Mouse (Mus musculus): ENCODE data around the gene Tanc1.

Tanc1 gene

DNA sequence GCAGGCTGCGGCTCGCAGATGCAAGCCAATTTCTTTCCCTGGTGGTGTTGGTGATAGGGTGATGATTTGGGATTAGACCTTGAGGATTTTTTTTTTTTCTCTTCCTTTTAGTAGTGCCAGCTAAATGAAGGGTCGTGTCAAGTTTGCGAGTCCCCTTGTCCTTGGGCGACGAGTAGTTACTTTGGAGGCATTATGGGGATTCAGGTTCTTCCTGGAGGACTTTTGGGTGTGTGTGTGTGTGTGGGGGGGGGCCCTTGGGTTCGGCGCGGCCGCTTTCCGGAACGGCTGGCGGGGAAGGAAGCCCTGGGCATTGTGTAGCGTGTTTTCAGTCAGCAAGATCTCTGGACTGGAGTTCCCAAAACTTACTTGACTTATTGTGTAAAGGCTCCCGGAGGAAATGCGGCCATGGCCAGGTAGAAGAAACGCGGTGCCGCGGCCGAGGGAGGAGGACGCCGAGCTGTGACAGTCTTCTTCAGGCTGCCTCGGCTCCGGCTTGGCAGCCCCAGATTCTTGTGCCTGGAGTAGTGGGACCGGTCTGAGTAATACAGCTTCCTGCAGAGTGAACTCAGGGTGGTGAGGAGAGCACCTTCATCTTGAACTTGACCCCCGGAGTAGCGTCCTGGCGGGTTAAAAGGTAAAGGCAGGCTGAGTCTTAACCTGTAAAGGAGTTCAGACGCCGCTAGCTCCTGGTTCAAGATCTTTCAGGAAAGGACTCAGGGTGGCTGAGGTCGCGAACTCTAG, 1.1 kb downstream of the Tanc1 start:
- peak; percentile 40 for DNase-seq (ENCODE audit: low spot score)

DNA sequence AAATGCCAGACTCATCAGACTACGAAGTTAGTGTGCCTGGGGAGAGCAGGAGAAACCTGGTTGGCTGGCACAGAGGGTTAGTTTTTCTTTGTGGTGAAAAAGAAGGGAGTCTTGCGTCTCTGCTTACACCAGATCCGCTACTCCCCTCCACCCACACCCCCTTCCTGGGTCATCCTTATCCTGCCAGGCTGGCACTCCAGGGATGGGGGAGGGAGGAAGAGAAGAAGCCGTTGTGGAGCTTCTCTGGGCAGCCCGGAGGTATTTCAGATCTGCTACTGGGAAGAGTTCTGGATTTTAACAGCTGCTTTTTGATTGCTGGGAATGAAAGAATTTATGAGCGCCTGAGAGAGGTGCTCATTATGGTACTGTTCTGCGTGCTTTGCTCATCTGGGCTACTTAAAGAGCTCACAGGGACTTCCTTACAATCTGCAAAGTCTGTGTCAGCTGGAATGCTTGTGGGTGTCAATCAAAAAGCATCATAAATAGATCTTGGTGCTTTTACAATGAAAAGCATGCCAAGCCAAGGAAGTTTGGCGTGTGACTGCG, 1.7 kb downstream of the Tanc1 start:
- DNase-seq (ENCODE audit: low spot score): peak; percentile 51

DNA sequence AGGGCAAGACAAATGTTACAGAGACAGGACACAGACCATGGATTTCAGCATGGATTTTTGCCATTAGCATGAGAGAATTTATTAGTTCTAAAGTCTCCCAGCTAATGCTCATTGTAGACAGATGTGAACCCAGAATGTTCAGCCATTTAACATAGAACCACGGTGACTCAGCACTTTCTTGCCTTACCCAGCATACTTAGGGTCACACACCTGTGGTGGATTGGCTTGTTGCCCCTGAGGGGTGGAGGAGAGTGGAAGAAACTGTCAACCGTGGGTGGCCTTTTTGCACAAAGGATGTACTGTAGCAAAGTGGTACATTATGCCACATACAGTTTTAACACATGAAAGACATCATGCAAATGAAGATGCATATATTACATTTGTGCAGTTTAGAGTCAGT, 5.0 kb downstream of the Tanc1 start:
- no peak for DNase-seq (ENCODE audit: low spot score)

DNA sequence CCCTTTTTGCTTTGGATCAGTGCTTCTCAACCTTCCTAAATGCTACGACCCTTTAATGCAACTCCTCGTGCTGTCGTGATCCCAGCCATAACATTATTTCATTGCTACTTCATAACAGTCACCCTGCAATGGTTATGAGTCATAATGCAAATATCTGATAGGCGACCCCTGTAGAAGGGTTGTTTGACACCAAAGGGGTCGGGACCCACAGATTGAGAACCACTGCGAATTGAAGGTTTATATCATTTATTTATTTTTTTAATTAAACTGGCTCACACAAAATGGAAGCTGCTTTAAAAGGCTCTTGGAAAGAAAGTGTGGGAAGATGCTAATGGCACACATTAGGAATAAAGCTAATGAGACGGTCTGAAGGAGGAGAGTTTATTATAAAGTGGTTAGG, 7.2 kb downstream of the Tanc1 start:
- no peak for DNase-seq (ENCODE audit: low spot score)

DNA sequence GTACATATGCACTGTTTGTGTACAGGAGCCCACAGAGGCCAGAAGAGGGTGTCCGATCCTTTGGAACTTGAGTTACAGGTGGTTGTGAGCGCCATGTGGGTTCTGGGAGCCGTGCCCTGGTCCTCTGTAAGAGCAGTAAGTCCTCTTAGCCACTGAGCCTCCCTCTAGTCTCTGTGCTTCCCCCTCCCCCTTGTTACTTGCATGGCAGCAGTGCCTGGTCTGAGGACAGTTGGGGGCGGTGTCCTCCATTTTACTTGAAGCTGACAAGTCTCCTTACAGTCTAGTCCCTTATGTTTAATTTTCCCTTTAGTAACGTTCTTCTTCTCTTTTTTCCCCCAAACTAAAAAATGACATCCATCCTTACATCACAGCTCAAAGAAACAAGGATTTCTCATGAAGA, 8.8 kb downstream of the Tanc1 start:
- DNase-seq (ENCODE audit: low spot score): no peak

DNA sequence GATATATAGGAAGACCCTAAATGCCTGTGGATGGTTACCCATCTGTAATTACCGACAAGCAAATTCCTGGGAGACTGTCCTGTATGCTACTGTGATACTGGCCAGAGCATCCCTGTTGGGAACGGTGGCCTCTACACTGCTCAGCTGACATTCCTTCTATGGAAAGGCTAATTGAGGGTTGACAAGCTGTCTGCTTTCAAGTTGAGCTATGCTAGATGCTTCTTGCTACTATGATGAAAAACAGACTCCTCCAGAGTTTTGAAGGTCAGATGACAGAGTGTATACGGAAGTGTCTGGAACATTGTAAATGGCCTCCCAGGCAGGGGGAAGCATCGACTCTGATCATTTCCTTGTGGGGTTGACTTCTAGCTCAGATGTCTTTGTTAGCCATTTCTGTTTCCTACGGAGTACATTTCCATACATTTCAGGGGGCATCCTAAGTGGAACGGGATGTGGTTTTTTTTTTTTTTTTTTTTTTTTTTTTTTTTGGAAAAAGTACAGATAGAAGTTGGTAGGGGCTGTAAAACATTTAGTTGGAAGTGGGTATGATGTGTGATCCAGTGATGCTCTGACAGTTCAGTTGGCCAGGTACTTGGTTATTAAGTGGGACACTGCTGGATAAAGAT, 10.8 kb downstream of the Tanc1 start:
- DNase-seq (ENCODE audit: low spot score): no peak

DNA sequence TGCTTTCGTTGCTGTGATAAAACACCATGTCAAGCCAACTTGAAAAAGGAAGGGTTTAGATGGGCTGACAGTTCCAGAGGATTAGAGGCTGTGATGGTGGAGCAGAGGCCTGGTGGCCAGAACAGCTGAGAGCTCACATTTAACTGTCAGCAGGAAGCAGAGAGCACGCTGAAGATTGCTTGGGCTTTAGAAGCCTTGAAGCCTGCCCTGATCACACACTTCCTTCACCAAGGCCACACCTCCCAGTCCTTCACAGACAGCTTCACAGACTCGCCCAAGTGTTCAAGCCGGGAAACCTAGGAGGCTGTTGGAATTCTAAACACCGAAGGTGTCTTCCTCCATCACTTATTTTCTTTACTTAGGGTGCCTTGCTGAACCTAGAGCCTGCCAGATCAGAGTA, 12.0 kb downstream of the Tanc1 start:
- DNase-seq (ENCODE audit: low spot score): no peak

DNA sequence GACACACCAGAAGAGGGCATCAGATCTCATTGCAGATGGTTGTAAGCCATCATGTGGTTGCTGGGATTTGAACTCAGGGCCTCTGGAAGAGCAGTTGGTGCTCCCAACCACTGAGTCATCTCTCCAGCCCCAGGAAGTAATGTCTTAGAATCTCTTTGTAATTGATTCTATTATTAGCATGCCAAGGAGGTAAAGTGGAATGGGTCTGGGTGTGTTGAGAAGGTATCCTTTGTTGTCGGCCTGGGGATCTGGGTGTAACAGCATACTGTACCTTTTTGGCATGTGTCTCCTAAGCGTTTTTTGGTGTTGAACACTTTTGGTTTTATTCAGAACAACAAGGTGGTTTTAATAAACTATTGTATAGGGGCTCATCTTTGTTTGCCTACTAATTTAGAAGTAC, 13.6 kb downstream of the Tanc1 start:
- DNase-seq (ENCODE audit: low spot score): no peak

DNA sequence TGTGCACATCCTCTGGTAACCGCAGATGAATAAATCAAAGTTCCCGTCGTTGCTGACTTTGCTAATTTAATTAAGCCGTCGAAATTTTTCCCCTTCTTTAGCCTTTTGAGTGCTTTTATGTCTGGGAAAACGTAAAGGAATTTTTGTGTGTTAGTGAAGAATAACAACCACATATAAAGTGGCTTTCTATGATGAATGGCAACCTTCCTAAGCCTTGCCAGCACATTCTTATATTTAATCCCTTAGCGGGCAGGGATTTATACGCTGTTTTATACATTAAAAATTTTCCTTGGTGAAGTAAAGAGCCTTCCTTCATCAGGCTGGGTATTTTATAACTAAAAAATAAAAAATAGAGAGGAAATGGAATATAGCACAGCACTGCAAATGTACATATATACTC, 14.1 kb downstream of the Tanc1 start:
- DNase-seq (ENCODE audit: low spot score): no peak

DNA sequence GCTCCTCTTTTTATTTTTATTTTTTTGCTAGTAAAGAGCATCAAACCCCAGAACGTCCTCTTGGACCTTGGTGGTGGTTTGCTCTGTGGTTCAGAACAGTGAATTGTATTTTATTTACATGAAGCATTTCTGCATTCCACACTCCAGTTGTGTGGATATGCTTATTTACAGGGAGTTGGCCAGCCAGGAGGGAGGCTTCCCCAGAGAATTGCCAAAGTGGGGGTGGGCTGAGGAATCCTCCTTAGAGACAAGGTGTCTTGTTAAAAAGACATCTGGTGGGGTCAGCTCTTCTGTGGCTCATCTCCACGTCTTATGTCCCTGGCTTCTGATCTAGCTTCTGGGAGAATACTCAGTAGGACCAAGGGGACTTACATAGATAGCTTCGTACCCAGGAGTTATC, 14.6 kb downstream of the Tanc1 start:
- no peak for DNase-seq (ENCODE audit: low spot score)

DNA sequence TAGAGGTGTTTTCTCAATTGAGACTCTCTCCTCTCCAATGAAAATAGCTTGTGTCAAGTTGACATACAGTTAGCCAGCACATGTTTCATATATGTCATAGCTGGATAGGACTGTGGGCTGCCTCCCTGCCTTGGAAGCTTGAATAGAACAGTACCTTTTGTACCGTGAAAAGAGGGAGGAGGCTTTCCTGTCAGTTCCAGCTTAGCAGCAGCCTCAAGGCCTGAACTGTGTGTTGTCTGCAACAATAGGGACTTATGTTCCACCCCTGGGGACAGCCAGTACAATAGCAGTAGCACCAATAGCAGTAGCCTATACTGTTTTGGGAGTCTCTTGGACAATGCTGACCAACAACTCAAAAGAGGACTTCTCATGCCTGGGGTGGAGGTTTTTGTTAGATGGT, 15.7 kb downstream of the Tanc1 start:
- no peak for DNase-seq (ENCODE audit: low spot score)

DNA sequence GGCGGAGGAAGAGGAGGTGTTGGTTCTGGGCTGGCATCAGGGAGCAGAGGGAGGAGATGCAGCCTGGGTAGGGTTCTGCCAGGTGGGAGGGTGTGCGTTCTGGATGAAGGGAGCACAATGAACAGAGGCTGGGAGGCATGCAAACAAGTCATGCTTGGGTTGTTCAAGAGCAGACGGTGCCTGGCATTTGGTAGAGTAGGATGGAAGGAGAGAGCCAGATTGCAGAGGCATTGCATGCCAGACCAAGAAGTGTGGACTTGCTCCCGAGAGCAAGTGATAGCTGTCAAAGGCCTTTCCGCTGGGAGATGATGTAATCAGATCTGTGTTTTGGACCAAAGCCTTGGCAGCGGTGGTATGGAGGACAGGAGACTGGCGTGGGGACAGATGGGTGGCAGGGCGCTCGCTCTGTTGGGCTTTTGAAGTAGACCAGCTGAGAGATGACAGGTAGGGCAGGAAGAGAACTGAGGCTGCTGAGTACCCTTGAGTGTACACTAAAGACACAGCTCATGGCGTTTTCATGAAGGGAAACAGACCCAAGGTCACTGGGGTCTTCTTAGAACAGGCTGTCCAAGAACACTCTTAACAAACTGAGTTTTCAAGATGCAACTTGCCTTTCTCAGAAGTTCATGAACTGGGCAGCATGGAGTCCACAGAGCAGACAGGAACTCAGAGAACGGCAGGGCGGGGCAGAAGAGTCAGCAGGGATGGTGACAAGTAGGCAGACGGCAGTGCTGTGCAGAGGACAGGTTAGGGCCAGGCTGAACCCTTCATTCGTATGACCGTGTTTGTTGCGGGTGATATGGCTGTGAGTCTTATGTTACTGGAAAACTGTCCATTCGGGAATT, 16.4 kb downstream of the Tanc1 start:
- DNase-seq (ENCODE audit: low spot score): peak; percentile 33

DNA sequence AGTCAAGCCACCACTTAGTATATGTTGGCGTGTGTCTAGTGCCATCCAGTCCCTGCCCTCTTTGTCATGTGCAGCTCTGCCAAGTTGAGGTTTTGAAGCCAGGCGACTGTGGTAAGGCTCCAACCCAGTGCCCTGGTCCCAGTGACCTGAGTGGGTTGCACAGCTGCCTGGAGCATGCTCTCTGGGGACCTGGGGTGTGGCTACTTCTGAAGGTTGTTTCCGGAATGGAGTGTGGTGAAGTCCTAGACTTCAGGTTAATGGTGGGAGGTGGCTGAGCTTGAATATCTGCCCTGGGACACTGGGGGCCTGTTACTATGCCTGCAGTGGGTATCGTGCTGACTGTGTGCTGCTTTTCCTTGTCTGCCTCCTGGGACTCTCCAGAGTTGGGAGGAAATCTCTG, 18.0 kb downstream of the Tanc1 start:
- DNase-seq (ENCODE audit: low spot score): no peak

DNA sequence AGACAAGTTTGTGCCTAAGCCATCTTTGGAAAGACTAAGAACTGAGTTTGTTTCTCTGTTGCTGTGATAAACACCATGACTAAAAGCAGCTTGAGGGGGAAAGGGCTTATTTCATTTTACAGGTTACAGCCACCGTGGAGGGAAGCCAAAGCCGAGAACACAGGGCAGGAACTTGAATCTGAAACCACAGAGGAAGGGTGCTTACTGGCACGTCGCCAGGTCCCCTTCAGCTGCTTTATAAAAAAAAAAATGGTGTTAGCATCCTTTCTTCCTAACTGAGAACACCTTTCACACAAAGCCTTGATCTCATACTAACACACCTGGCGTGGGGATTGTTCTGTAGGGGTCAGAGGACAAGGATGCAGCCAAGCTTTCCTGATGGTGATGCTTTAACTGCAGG, 19.6 kb downstream of the Tanc1 start:
- no peak for DNase-seq (ENCODE audit: low spot score)

DNA sequence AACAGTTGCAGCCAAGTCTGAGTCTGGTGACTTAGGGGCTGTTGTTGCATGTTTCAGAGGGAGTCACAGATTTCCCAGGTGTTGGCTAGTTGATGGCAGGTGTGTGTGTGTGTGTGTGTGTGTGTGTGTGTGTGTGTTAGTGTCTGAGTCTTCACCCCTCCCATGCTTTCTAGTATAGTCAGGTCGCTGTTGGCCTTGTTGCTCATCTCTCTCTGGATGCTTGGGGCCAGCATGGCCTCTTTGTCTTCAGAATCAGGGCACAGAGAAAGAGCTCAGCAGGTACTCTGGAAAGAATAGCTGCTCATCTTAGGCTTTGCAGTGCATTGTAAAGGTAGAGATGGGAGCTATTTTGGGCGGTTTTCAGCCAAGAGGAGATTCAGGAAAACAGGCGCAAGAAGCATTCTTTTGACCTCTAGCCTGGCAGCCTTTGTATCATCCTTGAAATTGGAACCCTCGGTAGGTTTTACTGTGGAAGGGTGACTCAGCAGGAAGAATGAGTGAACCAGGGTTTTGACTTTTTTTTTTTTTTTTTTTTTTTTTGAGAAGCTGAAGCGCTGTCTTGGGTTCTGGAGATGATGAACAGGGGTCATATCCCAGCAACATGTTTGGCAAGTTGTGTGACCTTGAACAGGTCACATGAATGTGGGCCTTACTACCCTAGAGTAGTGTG, 22.1 kb downstream of the Tanc1 start:
- DNase-seq (ENCODE audit: low spot score): no peak

DNA sequence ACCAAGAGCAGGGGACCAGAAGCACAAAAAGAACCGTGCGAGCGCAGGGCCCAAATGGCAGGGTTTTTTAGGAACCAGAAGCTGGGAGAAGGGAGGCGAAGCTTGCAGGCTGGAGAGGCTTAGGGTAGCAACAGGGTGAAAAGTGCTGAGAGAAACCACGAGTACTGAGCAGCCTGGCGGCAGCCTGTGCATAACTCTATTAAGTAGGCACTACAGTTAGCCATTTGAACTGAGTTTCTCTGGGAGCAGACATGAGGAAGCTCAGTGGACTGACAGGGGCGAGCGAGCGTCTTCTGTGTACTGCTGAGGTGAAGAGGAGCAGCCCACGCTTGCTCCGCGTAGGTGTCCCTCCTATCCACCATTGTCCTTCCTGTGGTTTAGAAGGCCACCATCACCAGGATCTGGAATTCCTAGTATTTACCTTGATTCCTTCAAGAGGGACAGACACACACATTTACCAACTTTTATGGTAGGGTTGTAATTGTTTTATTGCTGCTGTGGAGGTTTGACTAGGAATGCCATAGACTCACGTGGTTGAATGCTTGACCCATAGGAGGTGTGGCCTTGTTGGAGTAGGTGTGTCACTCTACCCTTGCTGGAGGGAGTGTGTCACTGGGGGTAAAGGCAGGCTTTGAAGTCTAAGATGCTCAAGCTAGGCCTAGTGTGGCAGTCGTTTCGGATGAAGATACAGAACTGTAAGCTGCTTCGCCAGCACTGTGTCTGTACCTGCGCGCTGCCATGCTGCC, 25.4 kb downstream of the Tanc1 start:
- DNase-seq (ENCODE audit: low spot score): no peak

DNA sequence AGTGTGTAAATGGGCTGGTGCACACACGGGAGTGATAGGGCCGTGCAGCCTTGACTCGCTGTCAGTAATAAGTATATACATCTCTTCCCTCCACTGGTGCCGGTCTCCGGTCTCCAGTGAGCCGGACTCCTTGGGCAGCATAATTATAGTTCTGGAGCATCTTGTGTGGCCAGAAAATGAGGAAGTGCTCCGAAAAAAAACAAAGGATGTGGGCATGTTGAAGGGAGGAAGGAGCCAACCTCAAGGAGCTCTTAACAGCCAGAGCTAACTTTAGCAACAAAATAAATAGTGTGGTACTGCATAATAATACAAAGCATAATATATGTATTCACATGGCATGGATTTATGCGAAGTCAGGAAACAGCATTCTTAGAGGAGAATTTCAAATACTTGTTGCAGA, 30.9 kb downstream of the Tanc1 start:
- no peak for DNase-seq (ENCODE audit: low spot score)

DNA sequence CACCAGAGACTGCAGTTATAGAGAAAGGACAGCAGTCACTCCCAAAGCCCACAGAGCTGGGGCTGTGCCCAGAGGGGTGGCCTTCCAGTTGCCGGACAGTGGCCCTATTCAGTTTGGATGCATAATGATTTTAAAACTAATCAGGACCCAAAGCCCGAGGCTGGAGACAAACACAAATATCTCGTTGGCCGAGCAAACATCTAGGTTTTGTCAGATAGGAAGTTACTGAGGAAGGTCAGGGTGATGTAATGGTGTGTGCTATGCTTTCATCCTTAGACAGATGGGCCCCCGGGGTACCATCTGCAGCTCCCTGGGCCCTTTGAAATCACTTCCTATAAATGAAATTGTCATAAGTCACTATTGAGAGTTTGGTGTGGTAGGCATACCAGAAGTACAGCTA, 33.0 kb downstream of the Tanc1 start:
- DNase-seq (ENCODE audit: low spot score): no peak

DNA sequence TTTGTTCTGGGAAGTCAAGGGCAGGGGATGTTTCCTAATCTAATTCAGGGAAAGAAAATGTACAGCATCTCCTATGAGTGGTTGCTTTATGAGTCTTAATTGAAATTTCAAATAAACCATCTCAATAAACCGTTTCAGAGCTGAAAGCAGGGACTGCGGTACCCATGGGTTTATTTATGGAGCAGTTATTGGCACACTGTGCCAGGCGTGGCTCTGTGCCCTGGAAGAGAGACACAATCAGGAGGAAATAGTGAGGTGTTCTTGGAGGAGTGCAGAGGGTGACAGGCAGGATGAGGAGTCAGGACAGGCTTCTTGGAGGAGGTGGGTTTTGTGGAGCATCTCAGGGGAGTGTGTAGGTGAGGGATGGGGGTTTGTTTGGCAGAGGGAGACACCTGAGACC, 33.7 kb downstream of the Tanc1 start:
- no peak for DNase-seq (ENCODE audit: low spot score)

DNA sequence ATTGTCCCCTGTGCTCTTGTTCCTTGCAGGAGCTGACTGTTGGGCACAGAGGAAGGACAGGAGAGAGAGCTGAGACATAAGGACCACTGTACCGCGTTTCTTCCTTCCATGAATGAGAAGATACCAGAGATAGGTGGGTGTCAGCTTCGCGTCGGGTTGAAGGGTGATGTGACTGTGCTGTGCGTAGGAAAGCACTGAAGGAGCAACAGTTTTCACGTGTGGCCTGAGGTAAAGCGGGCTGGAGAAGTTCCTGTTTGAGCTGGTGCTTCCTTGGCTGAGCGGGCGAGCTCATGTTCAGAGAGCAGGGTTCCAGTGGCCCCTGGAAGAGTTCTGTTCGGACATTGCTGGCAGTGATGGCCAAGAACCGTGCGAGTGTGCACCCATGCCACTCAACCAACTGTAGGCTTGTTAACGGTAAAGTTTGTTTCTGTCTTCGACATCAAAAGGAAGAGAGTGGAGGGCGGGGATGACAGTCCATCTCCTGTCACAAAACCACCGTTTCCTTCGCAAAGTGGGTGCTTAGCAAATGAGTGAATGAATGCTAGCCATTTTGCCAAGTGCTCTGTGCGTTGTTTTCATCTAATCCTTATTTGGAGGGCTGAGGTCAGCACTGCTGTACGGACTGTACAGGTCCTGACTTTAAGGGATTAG, 35.0 kb downstream of the Tanc1 start:
- DNase-seq (ENCODE audit: low spot score): no peak

DNA sequence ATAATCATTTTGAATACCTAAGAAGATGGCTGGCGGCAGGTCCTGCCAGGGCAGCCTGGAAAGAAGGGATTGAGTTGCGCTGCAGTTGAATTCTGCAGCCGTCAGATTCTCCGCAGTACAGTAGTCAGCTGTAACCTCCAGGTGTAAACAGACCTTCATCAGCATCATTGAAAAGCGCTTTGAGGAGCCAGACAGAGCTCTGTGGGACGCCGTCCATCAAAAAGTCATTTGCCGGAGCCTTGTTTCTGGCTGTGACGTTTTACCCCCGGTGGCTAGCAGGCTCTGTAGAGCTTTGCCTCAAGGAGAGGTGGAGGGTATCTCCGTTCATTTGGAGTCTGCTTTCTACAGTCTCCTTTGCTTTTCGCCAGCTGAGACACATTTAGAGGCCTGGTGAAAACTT, 36.6 kb downstream of the Tanc1 start:
- DNase-seq (ENCODE audit: low spot score): no peak

Data from ovary, postnatal 36 days (tissue).